Mouse (Mus musculus) hindbrain, embryonic 11.5 days (tissue): ENCODE measurements at regions not wholly inside any gene's neighbourhood (a gene's known extent, or its start where the extent isn't known, plus 50 kb on each side); places are given as distances from the start of the nearest gene placed in this dataset.

ENCODE experiments used
- ATAC-seq: fragments of 200-750 bp; cut with Nextera tagmentation; 2 replicates; pipeline ENCODE4 v1.8.0; 2017; ENCODE audit warnings: mild to moderate bottlenecking, moderate TSS enrichment, moderate library complexity; ENCODE audit not compliant: low FRiP score
- DNase-seq: peaks from one replicate; pipeline ENCODE4 v3.0.0-alpha.2; 2015; ENCODE audit warnings: low spot score
- H3K27ac ChIP-seq: fragments of 300-500 bp; sonication (generic); 2 replicates; pipeline ENCODE4 v1.5.1; 2014; ENCODE audit warnings: mild to moderate bottlenecking, low read depth, low read length
- H3K27me3 ChIP-seq: fragments of 300-500 bp; sonication (generic); 2 replicates; pipeline ENCODE4 v1.6.1; 2014; ENCODE audit warnings: mild to moderate bottlenecking, low read length, moderate library complexity, mixed read lengths; ENCODE audit not compliant: control insufficient read depth, insufficient read depth
- H3K36me3 ChIP-seq: fragments of 300-500 bp; sonication (generic); 2 replicates; pipeline ENCODE4 v1.6.1; 2014; ENCODE audit warnings: mild to moderate bottlenecking, low read length, moderate library complexity, mixed read lengths; ENCODE audit not compliant: control insufficient read depth, insufficient read depth
- H3K4me1 ChIP-seq: fragments of 300-500 bp; sonication (generic); replicated peaks from 2 replicates; pipeline ENCODE4 v1.6.1; 2014; ENCODE audit warnings: low read length, mixed read lengths; ENCODE audit not compliant: control insufficient read depth, insufficient read depth
- H3K4me2 ChIP-seq: fragments of 300-500 bp; sonication (generic); replicated peaks from 2 replicates; pipeline ENCODE4 v1.6.1; 2014; ENCODE audit warnings: mild to moderate bottlenecking, low read depth, low read length
- H3K4me3 ChIP-seq: fragments of 300-500 bp; sonication (generic); 2 replicates; pipeline ENCODE4 v1.5.1; 2014; ENCODE audit warnings: low read depth, low read length
- H3K9ac ChIP-seq: fragments of 300-500 bp; sonication (generic); 2 replicates; pipeline ENCODE4 v1.6.1; 2014; ENCODE audit warnings: low read depth, low read length
- H3K9me3 ChIP-seq: fragments of 300-500 bp; sonication (generic); 2 replicates; pipeline ENCODE4 v1.6.1; 2016; ENCODE audit warnings: low read length; ENCODE audit not compliant: control insufficient read depth
- WGBS: fragments of 180-500 bp; shearing (Covaris S2); extraction: QIAGEN DNeasy Blood & Tissue Kit; methylation state at CpG from one replicate; pipeline ENCODE4 v1.1.7; 2014; 5-methylcytosine and 5-hydroxymethylcytosine counted together

- no peak overlapping the region for H3K27ac ChIP-seq
- H3K9me3 ChIP-seq = no peaks in the 10 kb centered on the region
- H3K9ac ChIP-seq = no peak overlapping the region
- H3K4me3 ChIP-seq = no peak overlapping the region
- H3K4me2 ChIP-seq = no peak overlapping the region
- H3K36me3 ChIP-seq = no peaks in the 10 kb centered on the region
- WGBS = over 99% methylated on average over 4 of the region's 4 CpGs
- ATAC-seq (no peak), DNase-seq (no peak)
- H3K4me1 ChIP-seq = no peaks in the 10 kb centered on the region
- no peaks in the 10 kb centered on the region for H3K27me3 ChIP-seq
Observed at GRCm38 (mm10) chr10:98531425-98531824, 382.8 kb upstream of the Atp2b1 start.

GRCm38 (mm10) chr10:98538706-98539105, 375.5 kb upstream of the Atp2b1 start:
- H3K36me3 ChIP-seq = no peaks in the 10 kb centered on the region
- no peak overlapping the region for H3K27ac ChIP-seq
- H3K4me3 ChIP-seq = no peak overlapping the region
- 71% methylated on average over 1 of the region's 1 CpGs for WGBS
- H3K4me2 ChIP-seq = no peak overlapping the region
- DNase-seq (no peak), ATAC-seq (no peak)
- H3K9me3 ChIP-seq = no peaks in the 10 kb centered on the region
- H3K27me3 ChIP-seq = no peaks in the 10 kb centered on the region
- H3K9ac ChIP-seq = no peak overlapping the region
- no peaks in the 10 kb centered on the region for H3K4me1 ChIP-seq

- Histone ChIP-seq H3K27me3 (no peaks in the 10 kb centered on the region), H3K4me2 (no peak overlapping the region), H3K4me1 (no peaks in the 10 kb centered on the region), H3K36me3 (no peaks in the 10 kb centered on the region), H3K9ac (no peak overlapping the region), H3K4me3 (no peak overlapping the region), H3K9me3 (no peaks in the 10 kb centered on the region), H3K27ac (no peak overlapping the region)
- ATAC-seq = no peak
- no peak for DNase-seq
Observed at GRCm38 (mm10) chr10:98541062-98541461, 373.1 kb upstream of the Atp2b1 start.

- Histone ChIP-seq H3K4me3 (no peak overlapping the region), H3K9me3 (no peaks in the 10 kb centered on the region), H3K9ac (no peak overlapping the region), H3K4me1 (no peaks in the 10 kb centered on the region), H3K27ac (no peak overlapping the region), H3K36me3 (no peaks in the 10 kb centered on the region), H3K27me3 (no peaks in the 10 kb centered on the region), H3K4me2 (no peak overlapping the region)
- ATAC-seq (no peak), DNase-seq (no peak)
- 87% methylated on average over 2 of the region's 2 CpGs for WGBS
Observed at GRCm38 (mm10) chr10:98542072-98542471, 372.1 kb upstream of the Atp2b1 start.

GRCm38 (mm10) chr10:98543253-98543997, 370.8 kb upstream of the Atp2b1 start:
- H3K4me2 ChIP-seq = no peak overlapping the region
- 47% methylated on average over 8 of the region's 8 CpGs for WGBS
- H3K36me3 ChIP-seq = no peaks in the 10 kb centered on the region
- DNase-seq (peak; percentile 14), ATAC-seq (peak; percentile 47)
- H3K4me1 ChIP-seq = no peaks in the 10 kb centered on the region
- no peak overlapping the region for H3K4me3 ChIP-seq
- H3K27ac ChIP-seq = no peak overlapping the region
- no peaks in the 10 kb centered on the region for H3K27me3 ChIP-seq
- H3K9me3 ChIP-seq = no peaks in the 10 kb centered on the region
- no peak overlapping the region for H3K9ac ChIP-seq

GRCm38 (mm10) chr10:98543998-98544349, 370.2 kb upstream of the Atp2b1 start:
- Histone ChIP-seq H3K4me3 (no peak overlapping the region), H3K9me3 (no peaks in the 10 kb centered on the region), H3K27me3 (no peaks in the 10 kb centered on the region), H3K4me1 (no peaks in the 10 kb centered on the region), H3K9ac (no peak overlapping the region), H3K36me3 (no peaks in the 10 kb centered on the region), H3K4me2 (no peak overlapping the region), H3K27ac (no peak overlapping the region)
- ATAC-seq = no peak
- no peak for DNase-seq
- 64% methylated on average over 5 of the region's 5 CpGs for WGBS

GRCm38 (mm10) chr10:98554575-98554974, 359.6 kb upstream of the Atp2b1 start:
- Histone ChIP-seq H3K27ac (no peak overlapping the region), H3K9me3 (no peaks in the 10 kb centered on the region), H3K4me3 (no peak overlapping the region), H3K27me3 (no peaks in the 10 kb centered on the region), H3K9ac (no peak overlapping the region), H3K36me3 (no peaks in the 10 kb centered on the region), H3K4me1 (no peaks in the 10 kb centered on the region), H3K4me2 (no peak overlapping the region)
- 88% methylated on average over 3 of the region's 3 CpGs for WGBS
- DNase-seq (no peak), ATAC-seq (no peak)

GRCm38 (mm10) chr10:98557470-98558060, 356.6 kb upstream of the Atp2b1 start:
- Histone ChIP-seq H3K9ac (no peak overlapping the region), H3K36me3 (no peaks in the 10 kb centered on the region), H3K4me2 (no peak overlapping the region), H3K4me3 (no peak overlapping the region), H3K9me3 (no peaks in the 10 kb centered on the region), H3K27ac (no peak overlapping the region), H3K4me1 (no peaks in the 10 kb centered on the region), H3K27me3 (no peaks in the 10 kb centered on the region)
- DNase-seq (no peak), ATAC-seq (no peak)
- WGBS = 88% methylated on average over 9 of the region's 9 CpGs

- H3K27ac ChIP-seq = no peak overlapping the region
- H3K27me3 ChIP-seq = no peaks in the 10 kb centered on the region
- no peak for DNase-seq
- 78% methylated on average over 2 of the region's 2 CpGs for WGBS
- no peaks in the 10 kb centered on the region for H3K4me1 ChIP-seq
- no peak overlapping the region for H3K4me2 ChIP-seq
- ATAC-seq = no peak
- H3K36me3 ChIP-seq = no peaks in the 10 kb centered on the region
- H3K9ac ChIP-seq = no peak overlapping the region
- H3K9me3 ChIP-seq = no peaks in the 10 kb centered on the region
- H3K4me3 ChIP-seq = no peak overlapping the region
Observed at GRCm38 (mm10) chr10:98558560-98558959, 355.6 kb upstream of the Atp2b1 start.
